Mouse (Mus musculus) embryonic fibroblast, embryonic 13.5 days (primary cell): ENCODE data around the gene Acadm.

ENCODE experiments used
- CTCF ChIP-seq: IDR thresholded peaks from 2 replicates; pipeline ENCODE4 v1.5.1; 2011; ENCODE audit warnings: mild to moderate bottlenecking, control low read depth, low read length, moderate library complexity, borderline replicate concordance; ENCODE audit not compliant: insufficient read depth
- POLR2A ChIP-seq: IDR thresholded peaks from 2 replicates; pipeline ENCODE4 v1.6.1; 2011; ENCODE audit warnings: low read depth, mild to moderate bottlenecking, control low read depth, low read length, moderate library complexity

- TF ChIP-seq CTCF (no peak), POLR2A (no peak)
Observed at GRCm38 (mm10) chr3:153937116-153937810, 7.2 kb downstream of the Acadm start.
